Mouse (Mus musculus) small intestine, adult 2 months (tissue): ENCODE measurements around the gene Ift81.

Experiments
- CTCF ChIP-seq: fragments of 200-500 bp; IDR thresholded peaks from 2 replicates; pipeline ENCODE4 v1.5.1; 2012; ENCODE audit warnings: low read depth, mild to moderate bottlenecking, control low read depth, inconsistent platforms, low read length, moderate library complexity, mixed read lengths; ENCODE audit not compliant: insufficient replicate concordance, insufficient read length; ENCODE audit errors: extremely low read depth
- POLR2A ChIP-seq: fragments of 200-500 bp; IDR thresholded peaks from 2 replicates; pipeline ENCODE4 v1.6.1; 2012; ENCODE audit warnings: low read depth, mild to moderate bottlenecking, control low read depth, inconsistent platforms, low read length, moderate library complexity

DNA sequence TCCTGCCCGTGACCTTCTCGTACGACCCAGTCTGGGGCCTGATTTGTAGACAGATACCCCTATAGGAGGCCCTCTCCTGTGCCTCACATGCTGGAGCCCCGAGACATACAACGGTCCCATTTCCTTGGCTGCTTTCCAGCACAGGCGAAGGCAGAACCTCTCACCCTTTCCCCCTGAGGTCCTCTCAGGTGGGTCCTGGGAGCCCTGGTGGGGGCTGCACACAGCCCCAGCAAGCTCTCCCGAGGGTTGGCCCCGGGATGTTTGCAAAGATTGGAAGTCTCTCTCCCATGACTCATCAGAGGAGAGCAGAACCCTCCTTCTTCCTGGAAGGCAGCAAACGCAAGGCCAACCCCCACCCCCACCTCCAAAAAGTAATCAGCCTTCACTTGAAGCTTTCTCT is 102.9 kb downstream of the Ift81 start:
- TF ChIP-seq CTCF (no peak), POLR2A (no peak)
